Mouse (Mus musculus) heart, adult 8-10 months (tissue): ENCODE measurements around the gene Kmt2b. TPM values are rescaled to one million over a fixed set of nuclear protein-coding genes. Genes with fewer than 3 reads are reported as not detected.
A peak's percentile ranks its signal among the peaks of the same experiment; 100 is the strongest.

Experiments
- DNase-seq: peaks from one replicate; pipeline ENCODE4 v3.0.0; 2022; ENCODE audit warnings: low spot score
- total RNA-seq, 4 experiments: library from RNA; stranded (reverse); gene quantifications; 2 replicates each; pipeline ENCODE4 v1.2.4; 2022

Gene Kmt2b
- total RNA-seq, result 10 to 100 TPM; 14.2 to 19.6 (median 16.2) TPM

DNA sequence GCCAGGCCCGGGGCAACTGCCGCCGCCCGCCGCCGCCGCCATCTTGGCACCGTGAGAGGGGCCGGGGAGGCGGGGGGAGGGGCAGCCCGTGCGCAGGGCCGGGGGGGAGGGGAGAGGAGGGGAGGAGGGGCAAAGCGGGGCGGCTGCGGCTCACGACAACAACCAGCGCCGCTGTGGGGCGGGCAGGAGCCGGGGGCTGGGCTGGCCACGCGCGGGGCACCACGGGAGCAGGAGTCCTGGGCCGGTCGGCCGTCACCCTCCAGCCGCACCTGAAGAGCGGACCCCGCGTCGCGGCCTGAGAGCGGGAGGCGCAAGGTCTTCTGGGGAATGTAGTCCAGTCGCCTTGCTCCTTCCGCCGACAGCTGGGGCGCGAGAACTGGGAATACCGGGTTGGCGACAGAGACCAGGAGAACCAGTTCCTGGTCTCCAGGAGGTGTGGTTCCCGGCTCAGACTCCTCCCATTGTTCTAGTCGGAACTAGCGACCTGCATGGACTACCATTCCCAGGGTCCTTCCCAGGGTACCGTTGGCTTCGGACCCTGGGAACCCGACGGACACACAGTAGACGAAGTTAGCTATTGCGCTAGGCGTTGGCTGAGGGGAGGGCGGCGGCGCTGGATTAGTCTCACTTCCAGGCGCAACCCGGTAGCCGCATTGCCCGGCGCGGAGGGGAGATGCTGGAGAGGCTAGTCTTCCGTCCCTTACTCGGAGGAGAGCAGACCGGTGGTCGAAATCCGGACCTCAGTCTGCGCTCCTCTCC, at the start of gene Kmt2b:
Kmt2b (minus strand) TSS at position 51 of the 759 bp plus-strand sequence.
- DNase-seq, result peak; percentile 96

- no peak for DNase-seq
Measured at GRCm38 (mm10) chr7:30636395-30636794, 47.9 kb upstream of the Kmt2b start.

DNA sequence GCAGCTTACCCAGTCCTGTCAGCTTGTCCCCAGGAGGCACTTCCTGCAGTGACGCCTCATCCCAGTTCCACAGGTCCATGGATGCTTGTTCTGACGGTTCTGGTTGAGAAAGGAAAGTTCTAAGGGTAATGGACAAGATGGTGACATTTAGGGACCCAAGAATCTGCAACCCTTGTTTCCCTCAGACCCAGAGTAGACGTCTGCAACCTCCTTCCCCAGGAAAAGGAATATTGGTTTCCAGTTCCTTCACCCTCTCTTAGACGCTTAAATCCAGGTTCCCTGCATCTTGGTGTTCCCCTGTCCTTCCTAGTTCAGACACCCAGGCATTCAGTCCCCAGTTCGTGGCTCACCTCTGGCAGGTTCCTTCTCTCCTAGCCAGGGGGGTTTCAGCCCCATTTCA, 47.2 kb upstream of the Kmt2b start, which contains the start of gene Etv2:
Etv2 (minus strand) TSS at position 101 of the 400 bp plus-strand sequence.
- no peak for DNase-seq

DNA sequence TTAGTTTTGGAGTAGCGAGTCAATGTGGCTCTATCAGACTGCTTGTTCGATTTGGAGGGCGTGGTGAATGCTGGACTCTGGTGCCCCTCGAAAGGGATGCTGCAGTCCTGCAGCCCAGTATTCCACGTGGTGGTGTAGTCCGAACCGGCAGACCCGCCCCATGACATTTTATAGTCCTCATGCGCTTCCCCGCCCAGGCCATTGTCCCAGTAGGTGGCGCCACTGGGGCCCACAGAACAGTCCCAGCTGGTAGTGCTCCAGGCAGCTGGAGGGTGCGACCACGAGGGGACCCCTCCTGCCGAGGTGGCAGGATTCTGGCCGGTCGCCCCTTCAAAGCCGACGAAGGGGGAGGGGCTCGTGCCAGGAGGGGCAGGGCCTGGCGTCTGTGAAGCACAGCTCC, 46.1 kb upstream of the Kmt2b start:
- DNase-seq, result no peak

DNA sequence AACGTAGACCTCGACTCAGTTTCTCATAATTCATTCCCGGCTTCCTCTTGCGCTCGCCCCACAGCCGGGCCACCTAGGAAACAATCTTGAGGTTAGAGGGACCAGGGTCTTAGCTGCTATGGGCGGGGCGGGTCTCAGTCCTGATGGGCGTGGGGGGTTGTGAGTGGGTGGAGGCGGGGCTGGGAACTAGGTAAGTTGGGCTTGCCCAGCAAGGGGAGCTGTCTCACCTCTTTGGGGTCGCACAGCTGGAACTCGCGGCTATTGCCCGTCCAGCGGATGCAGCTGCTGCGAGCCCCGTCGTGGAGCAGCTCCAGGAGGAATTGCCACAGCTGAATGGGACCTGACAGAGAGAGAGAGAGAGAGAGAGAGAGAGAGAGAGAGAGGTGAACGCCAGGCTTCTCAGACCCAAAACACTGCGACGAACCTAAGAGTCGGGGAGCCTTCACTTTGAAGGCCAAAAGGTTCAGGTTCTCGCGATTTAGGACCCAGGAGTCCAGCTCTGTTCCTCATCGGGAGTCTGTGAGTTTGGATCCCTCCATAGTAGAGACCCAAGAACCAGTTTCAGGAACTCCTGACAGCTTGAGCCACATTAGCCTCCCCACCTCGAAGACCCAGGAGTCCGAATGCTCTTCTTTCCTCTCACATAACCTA, 45.4 kb upstream of the Kmt2b start:
- no peak for DNase-seq

DNA sequence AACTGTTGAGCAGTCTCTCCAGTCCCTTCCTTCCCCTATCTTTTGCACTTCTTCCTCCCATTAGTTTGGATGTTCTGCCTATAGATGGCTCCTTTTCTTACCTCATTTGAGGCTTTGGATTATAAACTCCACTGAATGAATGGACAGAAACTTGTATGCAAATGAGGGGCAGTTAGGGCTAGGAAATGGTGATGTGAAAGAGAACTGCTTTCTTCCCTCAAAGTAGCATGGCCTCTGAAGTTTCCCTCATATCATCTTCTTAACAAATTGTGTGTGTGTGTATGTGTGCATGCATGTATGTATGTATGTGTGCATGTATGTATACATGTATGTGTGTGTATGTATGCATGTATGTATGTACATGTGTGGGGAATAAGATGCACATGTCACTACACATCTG, 40.5 kb upstream of the Kmt2b start:
- DNase-seq, result no peak

GRCm38 (mm10) chr7:30626647-30627046, 38.1 kb upstream of the Kmt2b start:
- DNase-seq, result no peak

DNA sequence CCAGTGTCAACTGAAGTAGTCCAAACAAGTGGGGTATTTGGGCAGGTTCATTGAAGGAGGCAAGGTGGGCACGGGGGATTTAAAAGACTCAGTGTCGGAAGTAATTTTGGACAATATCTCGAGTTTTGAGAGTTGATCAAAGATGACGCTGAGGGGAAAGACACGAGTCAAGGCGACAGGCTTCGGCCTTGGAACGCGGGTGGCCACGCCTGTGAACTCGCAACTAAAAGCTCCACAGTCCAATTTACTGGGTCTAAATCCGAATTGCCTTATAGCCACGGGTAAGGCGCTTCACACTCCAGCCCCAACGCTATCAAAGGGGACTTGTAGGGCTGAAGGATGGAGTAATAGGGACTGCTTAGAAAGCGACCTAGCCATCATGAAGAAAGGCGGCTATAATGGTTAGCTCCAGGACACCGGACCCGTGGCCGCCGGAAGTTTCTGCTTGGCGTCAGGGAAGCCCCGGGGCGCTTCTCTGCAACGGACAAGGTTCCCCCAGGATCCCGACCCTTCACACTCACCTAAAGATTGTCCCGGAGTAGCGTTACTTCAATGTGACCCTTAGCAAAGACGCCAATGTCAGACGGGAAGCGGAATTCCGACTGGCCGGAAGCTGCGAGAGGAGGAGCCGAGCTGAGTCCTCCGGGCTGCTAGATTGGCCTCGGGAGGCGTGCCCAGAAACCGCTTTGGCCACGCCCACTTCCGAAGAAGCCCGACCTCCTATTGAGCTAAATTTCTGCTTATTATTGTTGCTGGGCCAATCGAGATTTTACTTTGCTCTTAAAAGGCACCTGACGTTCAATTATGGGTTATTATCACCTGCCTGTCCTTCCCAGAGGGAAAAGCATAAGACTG, 37.2 kb upstream of the Kmt2b start, which contains the start of gene Cox6b1:
Cox6b1 (minus strand) TSS at position 622 of the 855 bp plus-strand sequence.
- DNase-seq, result peak; percentile 88

DNA sequence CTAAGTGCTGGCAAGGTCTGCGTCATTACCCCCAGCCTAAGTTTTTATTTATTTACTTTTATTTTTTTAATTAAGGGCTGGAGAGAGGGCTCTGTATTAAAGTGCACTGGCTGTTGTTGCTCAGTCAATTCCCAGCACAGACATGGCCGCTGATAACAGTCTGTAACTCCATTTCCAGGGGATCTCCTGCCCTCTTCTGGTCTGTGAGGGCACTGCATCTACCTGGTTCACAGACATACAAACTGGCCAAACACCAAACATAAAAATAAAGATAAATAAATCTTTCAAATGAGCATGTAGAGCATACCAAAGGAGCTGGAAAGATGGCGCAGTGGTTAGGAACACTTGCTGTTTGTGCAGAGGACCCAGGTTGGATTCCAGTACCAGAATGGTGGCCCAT, 30.7 kb upstream of the Kmt2b start:
- DNase-seq, result no peak

DNA sequence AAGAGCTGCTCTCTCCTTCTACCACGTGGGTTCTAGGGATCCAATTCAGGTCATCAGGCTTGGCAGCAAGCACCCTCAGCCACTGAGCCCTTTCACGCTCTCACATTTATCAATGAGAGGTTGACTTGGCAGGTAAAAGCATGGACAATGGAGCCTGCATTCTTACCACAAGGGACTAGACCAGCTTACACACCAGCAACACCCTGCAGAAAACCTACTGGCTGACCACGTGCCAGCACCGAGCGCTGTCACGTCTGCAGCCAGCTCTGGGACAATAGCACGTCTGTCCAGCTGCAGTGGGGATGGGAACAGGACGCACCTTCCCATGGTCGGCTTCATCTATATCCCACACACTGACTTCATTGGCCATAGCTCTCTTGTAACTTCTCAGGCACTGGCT, 30.1 kb upstream of the Kmt2b start:
- no peak for DNase-seq

GRCm38 (mm10) chr7:30615049-30615760, 26.7 kb upstream of the Kmt2b start:
- DNase-seq, result no peak

DNA sequence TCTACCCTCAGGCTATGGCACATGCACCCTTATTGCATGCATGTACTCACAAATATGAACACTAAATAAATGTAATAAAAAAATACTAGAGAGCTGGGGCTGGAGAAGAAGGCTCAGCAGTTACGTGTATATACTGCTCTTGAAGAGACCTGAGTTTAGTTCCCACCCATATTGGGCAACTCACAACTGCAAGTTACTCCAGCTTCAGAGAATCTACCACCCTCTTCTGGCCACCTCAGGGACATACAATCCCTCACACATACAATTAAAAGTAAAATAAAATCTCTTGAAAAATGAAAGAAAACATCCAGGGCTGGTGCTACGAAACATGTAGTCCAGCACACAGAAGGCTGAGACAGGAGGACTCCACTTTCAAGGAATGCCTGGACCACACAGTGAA, 25.9 kb upstream of the Kmt2b start:
- no peak for DNase-seq

- DNase-seq, result no peak
Measured at GRCm38 (mm10) chr7:30613529-30614112, 25.1 kb upstream of the Kmt2b start.

- DNase-seq, result no peak
Measured at GRCm38 (mm10) chr7:30612654-30613402, 24.3 kb upstream of the Kmt2b start, which contains the start of gene Upk1a. TSS of gene Upk1a (minus strand) at chr7:30612847.

GRCm38 (mm10) chr7:30610043-30610442, 21.5 kb upstream of the Kmt2b start:
- peak; percentile 50 for DNase-seq

GRCm38 (mm10) chr7:30608476-30608875, 19.9 kb upstream of the Kmt2b start:
- DNase-seq, result no peak

DNA sequence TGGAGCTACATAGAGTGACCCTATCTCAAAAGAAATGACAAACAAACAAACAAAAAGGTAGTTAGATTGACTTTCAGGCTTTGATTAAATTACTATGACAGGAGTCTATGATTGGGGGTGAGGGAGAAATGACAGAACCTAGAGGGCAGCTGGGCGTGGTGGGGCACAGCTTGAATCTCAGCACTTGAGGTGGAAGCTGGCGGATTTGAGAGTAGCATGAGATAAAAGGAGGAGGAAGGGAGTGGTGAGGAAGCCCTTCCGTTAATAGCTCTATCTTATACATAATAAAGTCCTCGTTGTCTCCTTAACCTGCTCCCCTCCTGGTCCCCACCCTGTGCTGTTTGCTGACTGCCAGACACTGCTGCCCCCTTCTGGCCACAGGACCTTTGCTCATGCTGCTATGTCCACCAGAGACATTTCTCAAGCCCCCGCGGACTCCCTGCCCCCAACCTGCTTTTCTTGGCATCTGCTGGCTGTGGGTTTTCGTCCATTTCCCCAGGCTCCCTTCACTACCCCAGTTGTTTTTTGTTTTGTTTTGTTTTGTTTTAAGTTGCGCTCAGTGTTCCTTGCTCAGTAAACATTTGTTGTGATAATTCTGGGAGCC, 19.3 kb upstream of the Kmt2b start:
- no peak for DNase-seq

- DNase-seq, result no peak
Measured at GRCm38 (mm10) chr7:30604944-30605343, 16.4 kb upstream of the Kmt2b start.

- DNase-seq, result no peak
Measured at GRCm38 (mm10) chr7:30604424-30604823, 15.9 kb upstream of the Kmt2b start.

DNA sequence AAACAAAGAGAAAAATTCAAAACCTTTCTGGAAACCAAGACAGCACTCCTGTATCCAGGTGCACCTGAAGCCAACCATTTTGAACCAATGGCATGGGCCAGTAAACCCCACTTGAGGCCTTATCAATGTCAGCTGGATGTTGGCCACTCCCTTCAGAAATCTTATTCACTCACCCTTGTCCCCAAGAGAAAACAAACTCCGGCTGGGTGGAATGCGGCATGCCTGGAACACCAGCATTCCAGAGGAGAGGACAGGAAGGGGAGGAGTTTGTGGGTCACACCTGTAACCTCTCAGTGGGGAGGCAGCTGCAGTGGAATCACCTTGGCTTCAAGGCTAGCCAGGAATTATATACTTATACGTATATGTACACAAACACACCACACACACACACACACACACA, 14.1 kb upstream of the Kmt2b start:
- no peak for DNase-seq
